Mouse (Mus musculus): ENCODE measurements around the gene Rbm43.

GRCm38 (mm10) chr2:51981630-51982029, 46.7 kb upstream of the Rbm43 start:
- TF ChIP-seq CTCF (IDR thresholded peaks at IDR 0.05; ENCODE audit: borderline replicate concordance, extremely low read depth, insufficient read depth, insufficient read length) (no peak), POLR2A (IDR thresholded peaks at IDR 0.05; ENCODE audit: borderline replicate concordance, extremely low read depth, insufficient read depth, insufficient read length, poor library complexity, severe bottlenecking) (no peak)
